ENCODE assay signal across 8 mouse cellular contexts in the genomic region with DNA sequence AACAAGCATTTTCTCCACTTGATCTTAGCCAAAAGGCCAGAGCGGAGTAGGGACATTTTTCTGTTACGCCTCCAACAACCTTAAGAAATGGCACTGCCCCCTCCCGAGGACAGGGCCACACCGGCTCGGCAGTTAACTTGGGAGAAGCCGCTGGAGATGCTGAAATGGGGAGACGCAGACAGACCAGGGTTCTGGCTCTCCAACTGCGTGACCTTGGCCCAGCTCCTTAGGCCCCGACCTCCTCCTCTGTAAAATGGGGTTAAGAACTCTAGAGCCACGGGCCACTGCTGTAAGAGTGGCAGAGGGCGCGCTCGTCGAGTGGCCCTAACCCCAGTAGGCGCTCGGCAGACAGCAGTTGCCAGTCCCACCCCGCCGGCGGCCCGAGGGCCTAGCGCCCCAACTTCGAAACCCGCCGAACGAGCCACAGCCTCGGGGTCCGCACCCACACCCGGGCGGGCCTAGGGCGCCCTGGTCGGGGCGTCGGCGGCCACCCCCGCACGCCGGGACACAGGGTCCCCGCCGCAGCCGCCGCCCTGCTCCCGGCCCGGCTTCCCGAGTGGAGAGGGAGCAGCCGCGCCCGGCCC. TPM values are rescaled to one million over a fixed set of nuclear protein-coding genes. Genes with fewer than 3 reads are reported as not detected.
A peak's percentile ranks its signal among the peaks of the same experiment; 100 is the strongest.
DNase-seq lines count a peak whose midpoint lies in the region; ATAC-seq and TF ChIP-seq lines count a peak whose summit lies in the region.

No protein-coding gene starts in this region.

- H3K36me3 ChIP-seq in testis, adult 2 months (ENCODE audit: control insufficient read depth, insufficient read depth, low read length) = peaks cover 7% of the 10 kb centered on the region
- peaks cover 39% of the 10 kb centered on the region for H3K36me3 ChIP-seq in erythroblast, embryonic 14.5 days (ENCODE audit: control insufficient read depth)
- H3K36me3 ChIP-seq in midbrain, embryonic 14.5 days (ENCODE audit: control insufficient read depth, insufficient read depth, low read length) = peaks cover 22% of the 10 kb centered on the region

- no peak; the same call in none of the 2 replicates for ATAC-seq in midbrain, embryonic 14.5 days (ENCODE audit: low FRiP score, low TSS enrichment)

- no peaks in the 10 kb centered on the region for H3K27me3 ChIP-seq in testis, adult 2 months (ENCODE audit: control insufficient read depth, insufficient read depth, low read length)
- H3K27me3 ChIP-seq in erythroblast, embryonic 14.5 days (ENCODE audit: control insufficient read depth) = peaks cover 35% of the 10 kb centered on the region
- H3K27me3 ChIP-seq in midbrain, embryonic 14.5 days (ENCODE audit: control insufficient read depth, insufficient read depth, low read length) = 0 out of 2 replicates have a peak, but pooled peaks cover 5% of the 10 kb centered on the region

- peak; percentile 73 for DNase-seq in cerebellum, adult 9-11 months
- DNase-seq in cerebellum, adult 11 months = no peak
- no peak for DNase-seq in testis, postnatal 10 days (ENCODE audit: low spot score)
- peak; percentile 36 for DNase-seq in large intestine, adult 2 months (ENCODE audit: low read depth, low spot score)
- DNase-seq in midbrain, embryonic 14.5 days = peak; percentile 50
- DNase-seq in thymus, postnatal 14 days = peak; percentile 79

- peak overlapping the region; percentile 90 for H3K4me3 ChIP-seq in testis, adult 2 months (ENCODE audit: control insufficient read depth, low read depth, low read length)
- peak overlapping the region; percentile 85 for H3K4me3 ChIP-seq in erythroblast, embryonic 14.5 days (replicated peaks)
- H3K4me3 ChIP-seq in midbrain, embryonic 14.5 days (replicated peaks; ENCODE audit: low read depth, low read length) = peak overlapping the region; percentile 89

- under 1% methylated on average over 47 of the region's 47 CpGs for WGBS in large intestine, adult 2 months
- WGBS in midbrain, embryonic 14.5 days = under 1% methylated on average over 46 of the region's 47 CpGs

- no peaks in the 10 kb centered on the region for H3K9me3 ChIP-seq in erythroblast, embryonic 14.5 days (ENCODE audit: control insufficient read depth, low read length)
- H3K9me3 ChIP-seq in midbrain, embryonic 14.5 days (ENCODE audit: control insufficient read depth, low read length) = no peaks in the 10 kb centered on the region

- no peak for TF ChIP-seq CTCF in testis, adult 2 months (IDR thresholded peaks at IDR 0.05; ENCODE audit: control insufficient read depth, insufficient read depth, insufficient replicate concordance, low read depth, low read length)

- H3K9ac ChIP-seq in midbrain, embryonic 14.5 days (replicated peaks; ENCODE audit: low read length) = peak overlapping the region; percentile 78

- peaks cover 19% of the 10 kb centered on the region for H3K4me1 ChIP-seq in testis, adult 2 months (ENCODE audit: control insufficient read depth, insufficient read depth, low read length)
- H3K4me1 ChIP-seq in erythroblast, embryonic 14.5 days (ENCODE audit: control insufficient read depth) = peaks cover 49% of the 10 kb centered on the region
- peaks cover 19% of the 10 kb centered on the region for H3K4me1 ChIP-seq in midbrain, embryonic 14.5 days (ENCODE audit: control insufficient read depth, insufficient read depth, low read length)

- H3K4me2 ChIP-seq in midbrain, embryonic 14.5 days (ENCODE audit: low read length) = peak overlapping the region; percentile 69

- no peak for TF ChIP-seq POLR2A in testis, adult 2 months (IDR thresholded peaks at IDR 0.05; ENCODE audit: control insufficient read depth, low read depth, low read length)

- H3K27ac ChIP-seq in testis, adult 2 months (ENCODE audit: control insufficient read depth, insufficient read depth, low read depth, low read length) = peak overlapping the region; percentile 55
- H3K27ac ChIP-seq in midbrain, embryonic 14.5 days (replicated peaks; ENCODE audit: low read depth, low read length) = peak overlapping the region; percentile 82

RNA-seq across cellular contexts. Expression of gene Polg, which starts 0.6 kb away (rescaled TPM):
- polyA plus RNA-seq in testis, adult 2 months (2012; rRNA removed) = 74.5 and 78.3 TPM in 2 replicates
- polyA plus RNA-seq in erythroblast, embryonic 14.5 days (2012) = 1.5 TPM in 2 replicates
- polyA plus RNA-seq in large intestine, adult 2 months (2012; rRNA removed) = 33.1 and 39.0 TPM in 2 replicates
- 20.2 and 24.7 TPM in 2 replicates for polyA plus RNA-seq in midbrain, embryonic 14.5 days (2014; fragmentation: Nextera tagmentation; extraction: Ambion mirVana)

Comparison
In these comparisons a context has a peak if more than half of its experiments do, and no peak if none do; other contexts are left out.
1. DNase-seq: peak in cerebellum, adult 9-11 months (single experiment), large intestine, adult 2 months (single experiment), midbrain, embryonic 14.5 days (single experiment) and thymus, postnatal 14 days (single experiment); none in cerebellum, adult 11 months (single experiment) and testis, postnatal 10 days (single experiment).
2. Peak in every context shown above with its lines, with median percentiles within 50 percentile points of each other: H3K4me3 ChIP-seq.